Mouse (Mus musculus) C2C12 (cell line): ENCODE measurements around the gene Sycp3.

Source experiments
- CEBPB ChIP-seq: IDR thresholded peaks from one replicate; pipeline ENCODE4 v1.6.1; 2011; ENCODE audit warnings: low read depth, mild to moderate bottlenecking, control low read depth, moderate library complexity
- CTCF ChIP-seq: IDR thresholded peaks from one replicate; pipeline ENCODE4 v1.5.1; 2011; ENCODE audit not compliant: control insufficient read depth, insufficient read depth, insufficient read length
- FOSL1 ChIP-seq: IDR thresholded peaks from one replicate; pipeline ENCODE4 v1.8.0; 2011; ENCODE audit warnings: mild to moderate bottlenecking, low read length; ENCODE audit not compliant: poor library complexity, insufficient read depth, severe bottlenecking
- MAX ChIP-seq: IDR thresholded peaks from one replicate; pipeline ENCODE4 v1.6.1; 2011; ENCODE audit warnings: mild to moderate bottlenecking, control low read depth
- MYOD1 ChIP-seq: IDR thresholded peaks from one replicate; pipeline ENCODE4 v1.6.1; 2011; ENCODE audit warnings: low read depth; ENCODE audit not compliant: control insufficient read depth, insufficient read length
- MYOG ChIP-seq: IDR thresholded peaks from one replicate; pipeline ENCODE4 v1.6.1; 2011; ENCODE audit not compliant: control insufficient read depth, insufficient read length; ENCODE audit errors: extremely low read depth
- USF1 ChIP-seq: IDR thresholded peaks from one replicate; pipeline ENCODE4 v1.6.1; 2011; ENCODE audit warnings: low read depth, mild to moderate bottlenecking, control low read depth, moderate library complexity

- TF ChIP-seq CTCF (no peak), USF1 (no peak), MAX (no peak), CEBPB (no peak), FOSL1 (no peak), MYOG (no peak), MYOD1 (no peak)
Measured at GRCm38 (mm10) chr10:88511355-88511754, 52.0 kb downstream of the Sycp3 start.
